Mouse (Mus musculus) right cerebral cortex, adult 18-20 months (tissue): ENCODE measurements around the gene Ssx2ip.

ENCODE experiments used
- DNase-seq: peaks from one replicate; pipeline ENCODE4 v3.0.0; 2022; ENCODE audit warnings: mixed read lengths

Gene Ssx2ip

DNA sequence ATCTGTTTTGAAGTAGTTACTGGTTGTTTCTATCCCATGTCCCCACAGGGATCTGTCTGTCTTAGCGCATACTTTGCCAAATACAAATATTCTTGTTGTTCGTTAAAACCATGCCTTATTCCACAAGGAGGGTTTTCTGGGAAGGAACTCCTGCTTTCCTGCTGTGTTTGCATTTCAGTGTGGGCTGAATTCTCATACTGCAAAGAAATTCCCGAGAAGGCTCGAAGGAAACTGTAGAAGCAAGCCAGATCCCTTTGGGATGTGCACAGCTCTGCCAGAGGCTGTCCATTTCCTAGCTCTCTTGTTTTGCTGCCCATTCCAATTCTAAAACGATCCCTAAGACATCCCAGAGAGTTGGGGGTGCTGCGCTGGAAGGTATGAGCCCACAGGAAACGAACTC, 36.0 kb downstream of the Ssx2ip start:
- DNase-seq, result no peak

DNA sequence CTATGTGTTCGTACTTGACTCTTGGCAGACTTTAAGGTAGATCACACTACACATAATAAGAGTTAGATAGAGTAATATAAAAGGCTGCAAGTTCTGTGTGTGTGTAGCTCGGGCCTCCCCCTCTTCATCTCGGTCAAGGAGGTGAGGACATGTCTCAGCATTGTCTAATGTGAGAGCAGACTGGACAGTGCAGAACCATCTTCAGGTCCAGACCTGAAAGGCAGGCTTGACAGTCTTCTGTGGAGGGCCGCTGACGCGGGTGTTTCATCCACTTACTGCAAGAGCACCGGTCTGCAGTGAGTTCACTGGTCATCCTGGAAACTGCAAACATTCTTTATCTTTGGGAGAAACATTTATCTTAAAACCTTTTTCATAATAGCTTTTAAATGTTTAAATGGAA, 38.0 kb downstream of the Ssx2ip start:
- DNase-seq, result no peak

DNA sequence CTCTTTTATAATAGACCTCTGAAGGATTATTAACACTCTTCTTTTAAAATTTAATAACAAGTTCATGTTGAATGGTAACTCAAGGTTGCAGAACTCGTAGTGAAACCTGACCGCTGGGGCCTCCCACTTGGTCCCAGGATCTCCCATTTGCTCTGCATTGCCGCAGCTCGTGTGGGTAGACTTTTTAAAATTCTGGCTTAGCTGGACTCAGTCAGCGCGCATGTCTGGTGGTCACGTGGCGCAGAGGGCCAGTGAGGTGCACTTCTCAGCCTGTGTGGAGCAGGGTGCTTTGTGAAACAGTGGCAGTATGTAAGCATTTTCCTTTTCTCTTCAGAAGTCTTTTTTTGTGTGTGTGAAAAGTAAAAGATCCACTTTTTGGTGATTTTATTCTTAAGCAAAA, 38.5 kb downstream of the Ssx2ip start:
- no peak for DNase-seq

DNA sequence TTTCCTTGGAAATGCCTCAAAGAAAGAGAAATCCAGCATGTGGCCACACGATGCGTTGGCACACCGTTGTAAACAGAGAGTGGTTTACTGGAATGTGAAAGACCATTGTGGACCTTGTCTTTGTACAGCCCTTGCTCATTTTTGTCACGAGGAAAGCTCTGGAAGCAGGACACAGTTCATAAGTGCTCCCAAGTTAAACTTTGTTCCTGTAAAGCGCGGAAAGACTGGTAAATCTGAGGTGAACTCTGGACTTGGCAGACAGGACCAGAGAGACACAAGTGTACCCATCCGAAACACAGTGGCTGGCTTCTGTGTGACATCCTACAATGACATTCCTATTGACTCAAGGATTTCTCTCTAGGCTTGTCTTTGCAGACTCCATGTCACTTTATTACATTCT, 38.9 kb downstream of the Ssx2ip start:
- DNase-seq, result no peak

DNA sequence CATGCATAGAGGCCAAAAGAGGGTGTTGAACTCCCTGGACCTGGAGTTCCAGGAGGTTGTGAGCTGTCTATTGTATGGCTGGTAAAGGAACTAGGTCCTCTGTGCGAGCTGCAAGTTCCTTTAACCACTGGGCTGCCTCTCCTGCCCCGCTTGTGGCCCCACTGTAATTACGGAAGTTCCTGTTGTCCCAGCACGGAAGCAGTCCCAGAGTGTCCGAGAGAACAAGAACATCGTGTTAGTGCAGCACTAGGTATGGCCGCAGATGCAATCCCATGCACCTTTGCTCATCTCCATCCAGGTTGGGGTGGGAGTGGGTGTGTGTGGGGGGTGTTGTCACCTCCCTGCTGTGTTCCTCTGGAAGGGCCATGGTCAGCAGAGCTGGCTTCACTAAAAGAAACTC, 40.4 kb downstream of the Ssx2ip start:
- no peak for DNase-seq

DNA sequence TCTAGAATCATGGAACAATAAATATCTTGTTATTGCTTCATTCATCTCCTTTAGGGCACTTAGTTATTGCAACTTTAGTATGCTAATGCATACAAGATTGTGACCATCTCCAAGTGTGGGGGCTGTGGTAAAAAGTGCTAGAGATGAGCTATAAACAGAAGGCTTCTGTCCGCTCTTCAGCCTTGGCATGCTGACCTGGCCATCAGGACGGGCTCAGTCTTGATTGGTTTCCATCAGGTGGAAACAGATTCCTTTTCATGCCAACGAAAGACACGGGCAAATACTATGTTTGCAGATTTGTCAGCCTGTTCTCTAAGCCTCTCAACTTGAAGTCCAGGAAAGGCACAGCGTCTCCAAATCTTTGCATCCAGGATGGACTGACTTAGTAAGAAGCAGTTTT, 42.7 kb downstream of the Ssx2ip start:
- no peak for DNase-seq

DNA sequence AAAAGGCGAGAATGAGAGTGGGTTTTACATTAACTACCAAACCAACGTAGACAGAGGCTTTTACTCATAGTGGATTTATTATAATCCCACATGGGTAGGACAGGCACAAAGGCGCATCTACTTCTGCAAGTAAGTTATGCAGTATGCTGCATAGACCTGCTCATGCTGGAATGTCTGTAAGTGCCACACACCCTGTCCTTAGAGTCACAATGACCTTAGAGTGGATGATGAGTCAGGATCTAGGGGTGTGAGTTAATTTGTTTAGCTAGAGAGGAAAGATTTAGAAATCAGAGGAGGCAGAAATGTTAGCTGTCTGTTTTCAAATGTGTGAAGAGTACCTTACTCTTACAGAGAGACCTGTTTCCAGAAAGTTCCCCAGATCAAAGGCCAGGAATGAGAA, 43.2 kb downstream of the Ssx2ip start:
- no peak for DNase-seq

DNA sequence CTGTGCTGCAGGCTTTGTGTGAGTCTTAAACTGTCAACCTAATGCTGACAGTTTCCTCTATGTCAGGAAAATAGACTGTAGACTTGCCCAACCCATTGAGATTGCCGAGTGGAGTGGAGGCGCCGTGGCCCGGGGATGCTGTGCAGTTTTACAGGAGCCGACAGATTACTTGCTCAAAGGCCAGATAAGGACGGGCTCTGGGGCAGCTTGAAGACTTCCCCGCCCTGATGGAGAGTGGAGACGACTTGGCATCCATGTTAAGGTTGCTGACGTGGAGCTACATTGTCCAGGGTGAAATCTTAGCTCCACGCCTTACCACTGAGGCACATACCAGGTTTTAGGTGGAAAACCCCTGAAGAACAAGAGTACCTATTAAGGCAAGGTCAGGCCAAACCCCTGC, 43.9 kb downstream of the Ssx2ip start:
- DNase-seq, result no peak

DNA sequence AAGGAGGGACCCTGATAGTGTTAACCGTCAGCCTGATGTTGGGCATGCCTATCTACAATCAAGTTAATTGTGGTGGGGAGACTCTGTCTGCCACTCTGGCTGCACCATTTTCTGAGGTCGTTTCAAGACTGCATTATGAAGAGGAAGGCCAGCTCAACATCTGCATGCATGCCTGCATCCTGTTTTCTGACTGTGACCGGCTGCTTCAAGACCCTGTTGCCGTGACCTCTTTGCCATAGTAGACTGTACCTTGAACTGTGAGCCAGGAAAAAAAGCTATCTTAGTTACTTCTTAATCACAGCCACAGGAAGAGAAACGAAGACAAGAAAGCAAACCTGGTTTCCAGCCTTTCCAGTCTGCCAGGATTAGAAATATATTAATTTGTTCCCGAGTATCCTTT, 44.5 kb downstream of the Ssx2ip start:
- DNase-seq, result no peak

DNA sequence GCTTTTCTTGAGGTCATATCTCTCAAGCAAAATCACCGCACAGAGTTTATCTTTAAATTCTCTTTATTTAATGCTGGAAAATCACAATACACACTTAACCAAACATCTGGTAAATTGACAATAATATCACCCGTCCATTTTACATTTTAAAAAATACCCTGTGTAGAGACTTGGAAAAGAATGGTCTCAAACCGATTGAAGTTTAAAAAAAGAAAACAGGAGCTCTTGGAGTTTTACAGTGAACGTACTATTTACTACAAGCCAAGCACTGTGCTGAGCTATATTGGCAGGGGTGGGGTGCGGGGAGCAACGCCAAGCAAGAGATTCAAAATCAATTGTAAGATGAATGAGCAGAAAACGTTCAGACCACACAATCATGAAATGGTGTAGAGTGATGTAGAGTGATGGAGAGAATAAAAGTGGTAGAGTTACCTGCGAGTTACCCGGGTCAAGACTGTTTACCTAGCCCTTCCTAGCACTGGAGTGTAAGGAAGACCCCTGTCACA, 45.4 kb downstream of the Ssx2ip start, which contains the start of gene Ctbs:
TSS of gene Ctbs (plus strand) at position 51 of the 506 bp plus-strand sequence.
- no peak for DNase-seq

DNA sequence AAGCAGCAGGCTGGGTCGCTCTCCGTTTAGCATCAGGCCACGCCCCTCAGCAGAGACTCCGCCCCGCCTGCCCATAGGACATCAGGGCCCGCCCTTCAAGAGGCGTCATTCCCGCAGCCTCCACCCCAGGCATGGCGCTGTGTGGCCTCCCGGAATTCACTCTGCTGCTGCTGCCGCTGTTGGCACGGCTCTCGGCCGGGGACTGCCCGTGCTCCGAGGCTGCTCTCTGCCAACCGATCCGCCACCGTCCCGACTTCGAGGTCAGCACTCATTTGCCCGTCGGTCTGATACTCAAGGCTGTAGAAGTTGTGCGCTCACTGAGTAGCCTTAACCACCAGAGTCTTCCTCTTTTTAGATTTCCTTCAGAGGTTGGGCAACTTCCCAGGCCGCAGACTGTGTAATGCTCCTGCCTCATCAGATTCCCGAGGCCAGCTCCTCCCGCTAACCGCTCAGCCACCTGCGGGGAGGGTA, 46.0 kb downstream of the Ssx2ip start:
- DNase-seq, result peak; percentile 94

DNA sequence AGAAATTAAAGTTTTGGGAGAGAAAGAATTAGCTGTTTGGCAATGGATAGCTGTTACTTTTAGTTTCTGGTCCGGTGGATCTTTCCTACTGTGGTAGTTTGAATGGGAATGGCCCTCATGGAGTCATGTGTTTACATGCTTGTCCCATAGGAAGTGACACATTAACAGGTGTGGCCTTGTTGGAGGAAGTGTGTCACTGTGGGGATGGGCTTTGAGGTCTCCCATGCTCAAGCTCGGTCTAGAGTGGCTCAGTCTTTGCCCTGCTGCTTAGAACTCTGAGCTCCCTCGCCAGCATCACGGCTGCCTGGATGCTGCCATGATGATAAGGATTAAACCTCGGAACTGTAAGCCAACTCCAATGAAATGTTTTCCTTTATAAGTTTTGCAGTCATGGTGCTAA, 46.9 kb downstream of the Ssx2ip start:
- DNase-seq, result no peak

DNA sequence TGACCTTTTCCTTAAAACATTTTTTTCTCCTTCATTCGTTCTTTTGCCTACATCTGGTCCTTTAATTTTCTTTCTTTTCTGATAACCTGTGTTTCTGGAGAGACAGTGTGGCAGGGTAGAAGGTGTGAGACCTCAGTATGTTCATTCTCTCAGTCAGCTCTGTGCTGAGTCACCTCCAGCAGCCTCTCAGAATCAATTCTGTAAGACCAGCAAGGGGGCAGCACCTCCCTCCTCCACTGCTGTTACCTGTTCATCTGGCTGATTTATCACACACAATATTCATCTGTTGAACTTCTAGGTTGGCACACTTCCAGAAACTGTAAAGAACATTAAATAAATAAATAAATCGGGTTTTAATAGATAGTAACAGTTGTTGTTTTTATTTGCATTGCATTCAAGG, 58.5 kb downstream of the Ssx2ip start:
- DNase-seq, result no peak

DNA sequence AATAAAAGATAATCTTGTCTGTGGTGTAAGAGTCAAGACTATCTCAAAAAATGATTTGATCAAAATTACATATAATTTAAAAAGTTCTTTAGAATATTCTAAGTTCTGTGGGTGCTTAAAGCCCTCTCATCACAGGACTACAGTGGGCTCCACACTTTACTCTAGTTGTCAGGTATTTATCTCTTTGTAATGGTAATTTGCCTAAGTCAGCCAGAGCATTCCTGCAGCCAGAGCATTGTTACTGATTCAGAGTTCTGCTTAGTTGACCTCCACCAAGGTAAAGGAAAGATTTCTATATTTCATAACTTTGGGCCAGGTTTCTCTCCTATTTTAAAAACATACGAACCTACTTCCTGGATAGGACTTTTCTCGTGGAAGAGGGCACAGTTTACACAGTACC, 64.8 kb downstream of the Ssx2ip start:
- DNase-seq, result no peak

DNA sequence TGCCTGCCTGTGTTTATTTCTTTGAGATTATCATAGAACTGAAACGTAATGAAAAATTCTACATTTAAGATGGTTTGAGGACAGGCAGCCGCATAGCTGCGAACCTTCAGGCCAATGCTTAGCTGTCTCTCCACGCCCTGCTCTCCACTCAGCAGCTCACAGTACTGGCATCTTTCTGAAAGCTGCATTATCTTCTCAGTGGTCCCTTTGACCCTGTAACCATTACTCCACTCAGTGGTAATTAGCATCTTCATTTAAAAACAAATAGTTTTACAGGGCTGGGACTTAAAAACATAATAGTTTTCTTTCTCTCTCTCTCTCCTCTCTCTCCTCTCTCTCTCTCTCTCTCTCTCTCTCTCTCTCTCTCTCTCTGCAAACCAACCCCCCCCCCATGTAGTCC, 68.2 kb downstream of the Ssx2ip start:
- no peak for DNase-seq

DNA sequence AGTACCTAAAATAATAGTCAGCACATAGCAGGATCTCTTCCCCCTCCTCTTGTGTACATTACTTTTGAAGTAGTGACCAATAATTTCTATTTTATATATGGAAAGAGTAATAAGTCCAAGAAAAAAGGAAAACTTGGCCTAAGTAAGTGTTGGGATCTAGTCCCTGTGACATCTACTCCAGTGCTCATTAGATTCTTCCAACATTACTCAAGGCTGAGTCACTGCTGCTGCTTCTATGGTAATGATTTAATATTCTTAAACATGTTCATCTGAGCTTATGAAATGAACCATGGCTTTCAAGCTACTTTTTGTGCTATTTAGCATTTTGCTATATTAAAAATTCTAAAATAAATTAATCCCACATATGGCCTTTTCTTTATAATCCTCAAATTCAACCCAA, 69.3 kb downstream of the Ssx2ip start:
- DNase-seq, result no peak

DNA sequence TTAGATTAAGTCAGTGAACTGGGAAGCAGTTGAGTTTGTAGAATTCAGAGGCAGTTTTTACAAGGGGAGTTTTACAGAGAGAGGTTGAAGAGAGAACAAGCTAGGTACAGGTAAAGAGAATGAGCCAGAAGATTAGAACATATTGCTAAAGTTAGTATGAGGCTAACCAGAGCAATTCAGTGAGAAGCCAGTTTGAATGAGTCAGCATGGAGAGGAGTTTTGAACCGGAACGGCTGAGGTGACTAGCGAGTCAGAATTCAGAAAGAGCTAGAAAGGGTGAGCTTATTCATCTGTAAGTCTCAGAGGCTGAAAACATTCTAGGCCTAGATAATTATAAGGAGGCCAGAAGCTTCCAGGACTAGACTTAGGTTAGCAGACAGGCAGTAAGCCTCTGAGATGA, 70.0 kb downstream of the Ssx2ip start:
- DNase-seq, result no peak

DNA sequence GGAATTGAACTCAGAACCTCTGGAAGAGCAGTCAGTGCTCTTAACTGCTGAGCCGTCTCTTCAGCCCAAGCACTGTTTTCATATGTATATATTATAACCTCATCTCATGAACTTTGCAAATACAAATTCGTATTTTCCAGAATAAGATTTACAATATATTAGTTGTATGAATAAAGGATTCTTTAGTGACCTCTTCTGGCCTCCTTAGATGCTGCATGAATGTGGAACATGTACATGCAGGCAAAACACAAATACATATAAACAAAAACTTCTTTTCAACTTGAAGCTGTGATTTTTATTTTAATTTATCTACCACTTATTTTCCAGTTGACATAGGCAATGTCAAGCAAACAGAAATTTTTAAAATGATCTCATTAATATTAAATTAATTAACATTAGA, 77.6 kb downstream of the Ssx2ip start:
- DNase-seq, result no peak

DNA sequence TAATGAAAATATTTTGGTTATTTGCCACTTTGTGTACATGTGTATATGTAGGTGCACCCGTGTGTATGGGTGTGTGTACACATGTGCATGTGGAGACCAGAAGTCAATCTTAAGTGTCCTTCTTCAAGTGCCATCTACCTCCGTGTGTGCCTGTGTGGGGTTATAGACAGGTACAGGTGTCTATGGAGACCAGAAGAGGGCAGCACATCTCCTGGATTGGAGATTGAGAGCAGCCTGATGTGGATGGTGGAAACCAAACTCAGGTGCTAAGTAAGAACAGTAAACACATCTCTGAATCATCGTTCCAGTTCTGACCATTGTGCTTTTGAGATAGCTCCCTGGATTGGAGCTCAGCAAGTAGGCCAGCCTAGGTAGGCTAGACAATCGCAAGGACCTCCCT, 82.0 kb downstream of the Ssx2ip start:
- DNase-seq, result no peak
